12 mouse cellular contexts compared by ENCODE assay signal in genomic region chr16:38374379-38375140, GRCm38 (mm10). TPM values are rescaled to one million over a fixed set of nuclear protein-coding genes. Genes with fewer than 3 reads are reported as not detected.
A peak's percentile ranks its signal among the peaks of the same experiment; 100 is the strongest.
DNase-seq lines count a peak whose midpoint lies in the region; ATAC-seq lines count a peak whose summit lies in the region.
"Had no signal": no experiment of that assay in that cellular context is flagged by ENCODE, and none has a peak within 500 bp of the region (broad histone marks: within the 10 kb centered on the region; RNA-seq: fewer than 3 reads in every experiment).

No protein-coding gene starts in this region.

- H3K9me3 ChIP-seq in heart, embryonic 11.5 days (replicated peaks; ENCODE audit: control insufficient read depth, low read length): no peaks in the 10 kb centered on the region
- H3K9me3 ChIP-seq in liver, embryonic 12.5 days (replicated peaks): no peaks in the 10 kb centered on the region

- H3K4me3 ChIP-seq in heart, embryonic 11.5 days (ENCODE audit: low read depth, low read length): peak overlapping the region; percentile 11; the same call in 1 of the 2 replicates
- H3K4me3 ChIP-seq in liver, embryonic 12.5 days: peak overlapping the region; percentile 63
- H3K4me3 ChIP-seq: left cerebral cortex, adult 2 months had no signal

- 60% methylated on average over 10 of the region's 10 CpGs for WGBS in heart, embryonic 11.5 days (ENCODE audit: insufficient replicate concordance)
- 51% methylated on average over 10 of the region's 10 CpGs for WGBS in liver, embryonic 12.5 days (ENCODE audit: insufficient replicate concordance)

- peaks cover 51% of the 10 kb centered on the region for H3K4me1 ChIP-seq in heart, embryonic 11.5 days (ENCODE audit: control insufficient read depth, insufficient read depth, low read length)
- H3K4me1 ChIP-seq in liver, embryonic 12.5 days: peaks cover 89% of the 10 kb centered on the region

- DNase-seq in heart, postnatal 10 days: no peak
- DNase-seq in c-Kit-negative CD71-positive TER-119-positive erythroid progenitor cells, embryonic 14.5 days (ENCODE audit: low read depth, low spot score): peak; percentile 63
- no peak for DNase-seq in ovary, postnatal 10 days (ENCODE audit: low spot score)
- no peak for DNase-seq in layer of hippocampus, postnatal 10 days (ENCODE audit: low spot score in 2 of 2)
- DNase-seq in adrenal gland, adult 8-10 months: no peak
- DNase-seq: cerebellum, adult 2 months; gastrocnemius, postnatal 25 days had no signal

- no peak for ATAC-seq in heart, embryonic 11.5 days (replicated peaks; ENCODE audit: insufficient number of reproducible peaks, low FRiP score, low TSS enrichment)
- peak; percentile 66 for ATAC-seq in CD4-positive, CD25-positive, alpha-beta regulatory T cell, adult 4 months
- ATAC-seq in liver, embryonic 12.5 days: 0 out of 2 replicates have a peak, but pooled peaks have one; percentile 7

- H3K27ac ChIP-seq in heart, embryonic 11.5 days (ENCODE audit: low read depth, low read length): no peak overlapping the region
- peak overlapping the region; percentile 96 for H3K27ac ChIP-seq in liver, embryonic 12.5 days
- H3K27ac ChIP-seq: left cerebral cortex, adult 2 months had no signal

- 0 out of 2 replicates have a peak overlapping the region, but pooled peaks have one; percentile 36 for H3K9ac ChIP-seq in heart, embryonic 11.5 days (ENCODE audit: low read depth, low read length)
- H3K9ac ChIP-seq in liver, embryonic 12.5 days: peak overlapping the region; percentile 70

- intact Hi-C loops in heart, postnatal 10 days (cut with DNase I): no loop called here

- H3K36me3 ChIP-seq in heart, embryonic 11.5 days (ENCODE audit: control insufficient read depth, insufficient read depth, low read length): peaks cover 8% of the 10 kb centered on the region
- H3K36me3 ChIP-seq in liver, embryonic 12.5 days: peaks cover 23% of the 10 kb centered on the region

- no peaks in the 10 kb centered on the region for H3K27me3 ChIP-seq in heart, embryonic 11.5 days (ENCODE audit: control insufficient read depth, insufficient read depth, low read length)
- H3K27me3 ChIP-seq in liver, embryonic 12.5 days (replicated peaks): no peaks in the 10 kb centered on the region

- peak overlapping the region; percentile 51 for H3K4me2 ChIP-seq in heart, embryonic 11.5 days
- peak overlapping the region; percentile 70 for H3K4me2 ChIP-seq in liver, embryonic 12.5 days

RNA-seq across cellular contexts. Expression of gene Popdc2, which starts 12.6 kb away (rescaled TPM):
- polyA plus RNA-seq in heart, embryonic 11.5 days (2014; fragmentation: Nextera tagmentation; extraction: Ambion mirVana): 292 and 312 TPM in 2 replicates
- 100 to 1,000 TPM; 675 to 721 TPM for total RNA-seq in heart, postnatal 10 days (2021)
- polyA plus RNA-seq in CD4-positive, CD25-positive, alpha-beta regulatory T cell, adult 4 months (2017; shearing (Covaris generic)): 1 to 10 TPM; 2.3 to 6.2 TPM
- polyA plus RNA-seq in liver, embryonic 12.5 days (2016; fragmentation: Nextera tagmentation; extraction: Ambion mirVana): 20.3 and 24.8 TPM in 2 replicates
- total RNA-seq in layer of hippocampus, postnatal 10 days (2021): under 1 TPM; 0.23 to 0.42 TPM
- total RNA-seq in adrenal gland, adult 8-10 months (2022): 1 to 10 TPM in 2 of 4 experiments, under 1 TPM in 2; 0.66 to 2.5 (median 0.94) TPM

RNA-seq across cellular contexts. Expression of gene Gm21987, which starts 27.7 kb away (rescaled TPM):
- 2.4 and 3.4 TPM in 2 replicates for polyA plus RNA-seq in heart, embryonic 11.5 days (2014; fragmentation: Nextera tagmentation; extraction: Ambion mirVana)
- not detected for total RNA-seq in heart, postnatal 10 days (2021)
- polyA plus RNA-seq in CD4-positive, CD25-positive, alpha-beta regulatory T cell, adult 4 months (2017; shearing (Covaris generic)): not detected
- not detected in 2 replicates for polyA plus RNA-seq in liver, embryonic 12.5 days (2016; fragmentation: Nextera tagmentation; extraction: Ambion mirVana)
- not detected for total RNA-seq in layer of hippocampus, postnatal 10 days (2021)
- total RNA-seq in adrenal gland, adult 8-10 months (2022): under 1 TPM in 1 of 4 experiments, not detected in 3; 0.97 TPM
- total RNA-seq: gastrocnemius, postnatal 25 days; left cerebral cortex, adult 2 months; megakaryocyte, adult 5-6 weeks had no signal
- polyA plus RNA-seq: cerebellum, adult 2 months had no signal

RNA-seq across cellular contexts. Expression of gene Cox17, which starts 27.8 kb away (rescaled TPM):
- polyA plus RNA-seq in heart, embryonic 11.5 days (2014; fragmentation: Nextera tagmentation; extraction: Ambion mirVana): 289 and 314 TPM in 2 replicates
- 100 to 1,000 TPM; 250 to 263 TPM for total RNA-seq in heart, postnatal 10 days (2021)
- 100 to 1,000 TPM; 203 to 275 TPM for polyA plus RNA-seq in CD4-positive, CD25-positive, alpha-beta regulatory T cell, adult 4 months (2017; shearing (Covaris generic))
- 404 and 417 TPM in 2 replicates for polyA plus RNA-seq in liver, embryonic 12.5 days (2016; fragmentation: Nextera tagmentation; extraction: Ambion mirVana)
- 10 to 100 TPM; 66.5 to 94.2 TPM for total RNA-seq in layer of hippocampus, postnatal 10 days (2021)
- 100 to 1,000 TPM; 171 to 378 (median 215) TPM for total RNA-seq in adrenal gland, adult 8-10 months (2022)

RNA-seq across cellular contexts. Expression of gene Maats1, which starts 32.6 kb away (rescaled TPM):
- polyA plus RNA-seq in heart, embryonic 11.5 days (2014; fragmentation: Nextera tagmentation; extraction: Ambion mirVana): 0.21 TPM in 1 of 2 replicates, not detected in the other
- not detected for total RNA-seq in heart, postnatal 10 days (2021)
- polyA plus RNA-seq in CD4-positive, CD25-positive, alpha-beta regulatory T cell, adult 4 months (2017; shearing (Covaris generic)): under 1 TPM in 1 of 2 experiments, not detected in 1; 0.24 TPM
- polyA plus RNA-seq in liver, embryonic 12.5 days (2016; fragmentation: Nextera tagmentation; extraction: Ambion mirVana): 0.05 TPM in 1 of 2 replicates, not detected in the other
- total RNA-seq in layer of hippocampus, postnatal 10 days (2021): 1 to 10 TPM; 1.7 to 1.8 TPM
- 1 to 10 TPM in 1 of 4 experiments, under 1 TPM in 3; 0.38 to 1.0 (median 0.46) TPM for total RNA-seq in adrenal gland, adult 8-10 months (2022)
- total RNA-seq: gastrocnemius, postnatal 25 days; megakaryocyte, adult 5-6 weeks had no signal

RNA-seq across cellular contexts. Expression of gene Pla1a, which starts 58.4 kb away (rescaled TPM):
- polyA plus RNA-seq in heart, embryonic 11.5 days (2014; fragmentation: Nextera tagmentation; extraction: Ambion mirVana): 0.25 and 0.43 TPM in 2 replicates
- total RNA-seq in heart, postnatal 10 days (2021): 10 to 100 TPM in 1 of 2 experiments, 1 to 10 TPM in 1; 9.8 to 12.1 TPM
- polyA plus RNA-seq in CD4-positive, CD25-positive, alpha-beta regulatory T cell, adult 4 months (2017; shearing (Covaris generic)): under 1 TPM in 1 of 2 experiments, not detected in 1; 0.30 TPM
- 3.4 TPM in 2 replicates for polyA plus RNA-seq in liver, embryonic 12.5 days (2016; fragmentation: Nextera tagmentation; extraction: Ambion mirVana)
- under 1 TPM; 0.62 to 0.98 TPM for total RNA-seq in layer of hippocampus, postnatal 10 days (2021)
- 10 to 100 TPM; 12.0 to 56.7 (median 30.9) TPM for total RNA-seq in adrenal gland, adult 8-10 months (2022)

Comparison
In these comparisons a context has a peak if more than half of its experiments do, and no peak if none do; other contexts are left out.
1. RNA of gene Popdc2, which starts 12.6 kb away (total RNA-seq): 675 to 721 TPM in heart, postnatal 10 days; 0.66 to 2.5 TPM in adrenal gland, adult 8-10 months and 0.23 to 0.42 TPM in layer of hippocampus, postnatal 10 days; every median in the first group is over 100 times any median in the second.